Mouse (Mus musculus): Measurements from ENCODE around the gene Kpnb1. TPM values are rescaled to one million over a fixed set of nuclear protein-coding genes. Genes with fewer than 3 reads are reported as not detected.
"Not testable (repeated sequence)": the region's sequence is repeated elsewhere in the genome, so short reads cannot be mapped to it uniquely, and the experiment has no call there.

Kpnb1 gene
- 100 to 1,000 TPM; 121 to 122 TPM for total RNA-seq (2021)

- DNase-seq (ENCODE audit: extremely low spot score in 1 of 2, low spot score in 2 of 2): peak; percentile 98 to 100
- intact Hi-C loops (cut with DNase I): no loop called here
Observed at GRCm38 (mm10) chr11:97187764-97188642, at the start of gene Kpnb1. Kpnb1 (minus strand) TSS chr11:97187881.

GRCm38 (mm10) chr11:97232436-97232835 lies 44.8 kb upstream of the Kpnb1 start:
- intact Hi-C loops (cut with DNase I): no loop called here
- DNase-seq (ENCODE audit: extremely low spot score in 1 of 2, low spot score in 2 of 2): no peak

DNA sequence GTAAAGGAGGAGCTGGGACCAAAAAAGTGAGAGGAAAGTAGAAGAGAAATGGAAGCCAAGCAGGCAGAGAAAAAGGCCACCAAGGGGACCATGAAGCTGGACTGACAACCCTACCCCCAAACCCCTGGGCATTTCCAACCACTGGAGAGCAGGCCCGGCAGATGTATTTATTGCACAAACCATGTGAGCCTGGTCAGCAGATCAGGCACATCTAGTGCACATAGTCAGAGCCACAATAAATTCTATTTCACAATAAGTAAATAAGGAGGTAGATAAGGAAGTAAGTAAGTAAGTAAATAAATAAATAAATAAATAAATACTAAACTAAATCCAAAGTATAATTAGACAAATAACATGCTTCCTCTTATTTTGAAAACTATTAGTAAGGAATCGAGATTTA lies 41.7 kb upstream of the Kpnb1 start:
- DNase-seq (ENCODE audit: extremely low spot score in 1 of 2, low spot score in 2 of 2): no peak
- intact Hi-C loops (cut with DNase I): no loop called here

DNA sequence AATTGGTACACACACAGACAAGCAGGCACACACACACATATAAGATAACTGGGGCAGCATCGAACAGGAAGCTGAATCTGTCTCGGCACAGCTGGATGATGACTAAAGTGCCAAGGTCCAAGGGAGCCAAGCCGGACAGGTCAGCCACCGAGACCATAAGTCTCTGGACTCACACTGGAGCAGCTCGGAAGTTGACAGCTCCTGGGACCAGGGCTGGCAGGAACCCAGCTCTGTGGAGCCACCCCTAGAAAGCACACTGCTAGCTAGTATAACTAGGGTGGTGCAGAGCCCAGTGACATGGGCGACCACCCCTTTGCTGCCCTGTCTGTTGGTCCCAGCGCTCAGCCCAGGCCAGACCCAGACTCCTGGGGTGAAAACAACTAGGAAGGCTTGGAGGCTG lies 41.3 kb upstream of the Kpnb1 start:
- DNase-seq (ENCODE audit: extremely low spot score in 1 of 2, low spot score in 2 of 2): no peak
- intact Hi-C loops (cut with DNase I): no loop called here

DNA sequence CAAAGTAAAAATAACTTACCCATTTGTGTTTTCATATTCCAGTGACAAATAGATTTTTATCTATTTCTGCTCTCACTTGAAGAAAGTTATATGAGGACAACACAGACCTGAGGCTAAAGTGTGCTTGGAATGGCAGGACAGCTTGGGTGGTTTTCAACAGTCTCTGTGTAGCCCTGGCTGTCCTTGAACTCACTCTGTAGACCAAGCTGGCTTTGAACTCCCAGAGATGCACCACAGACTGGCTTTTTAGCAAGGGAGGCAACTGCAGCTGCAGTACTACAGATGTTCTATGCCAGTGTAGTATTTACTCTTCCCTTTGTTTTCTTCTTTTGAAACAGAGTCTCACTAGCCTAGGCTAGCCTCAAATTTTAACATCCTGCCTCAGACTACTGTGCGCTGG lies 38.5 kb upstream of the Kpnb1 start:
- no peak for DNase-seq (ENCODE audit: extremely low spot score in 1 of 2, low spot score in 2 of 2)
- intact Hi-C loops (cut with DNase I): no loop called here

GRCm38 (mm10) chr11:97223485-97223884 lies 35.8 kb upstream of the Kpnb1 start:
- DNase-seq (ENCODE audit: extremely low spot score in 1 of 2, low spot score in 2 of 2): no peak
- intact Hi-C loops (cut with DNase I): no loop called here

GRCm38 (mm10) chr11:97221611-97222010 lies 33.9 kb upstream of the Kpnb1 start:
- intact Hi-C loops (cut with DNase I): no loop called here
- no peak for DNase-seq (ENCODE audit: extremely low spot score in 1 of 2, low spot score in 2 of 2)

DNA sequence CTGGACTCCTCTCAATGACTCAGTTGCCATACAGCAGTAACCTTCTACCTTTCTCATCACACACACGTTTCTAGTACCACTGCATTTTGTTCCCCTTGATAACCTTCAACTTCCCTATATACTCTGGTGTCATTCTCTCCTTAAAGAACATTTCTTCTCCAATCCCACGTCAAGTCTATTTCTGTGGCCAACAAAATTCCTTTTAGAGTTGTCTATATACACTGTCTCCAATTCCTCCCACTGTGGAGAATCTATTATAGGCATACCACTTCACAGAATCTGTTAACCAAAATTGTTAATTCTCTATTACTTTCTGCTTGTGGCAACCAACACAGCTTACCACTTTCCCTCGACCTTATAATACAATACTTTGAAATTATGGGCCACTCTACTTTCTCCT lies 32.5 kb upstream of the Kpnb1 start:
- intact Hi-C loops (cut with DNase I): no loop called here
- DNase-seq (ENCODE audit: extremely low spot score in 1 of 2, low spot score in 2 of 2): no peak

DNA sequence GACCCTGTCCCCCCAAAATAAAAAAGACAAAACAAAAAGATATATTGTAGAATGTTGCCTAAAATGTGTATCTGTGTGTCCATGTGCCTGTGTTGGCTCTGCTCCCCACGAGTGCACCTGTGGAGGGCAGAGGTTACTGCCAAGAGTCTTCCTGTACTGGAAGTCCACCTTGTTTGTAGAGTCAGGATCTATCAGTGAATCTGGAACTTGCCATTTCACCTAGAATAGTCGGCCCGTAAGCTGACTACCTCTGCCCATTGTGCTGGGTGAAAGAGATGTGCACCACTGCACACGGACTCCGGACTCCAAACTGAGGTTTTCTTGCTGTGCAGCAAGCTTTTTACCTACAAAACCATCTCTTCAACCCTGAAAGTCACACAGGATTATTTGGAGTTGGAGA lies 26.7 kb upstream of the Kpnb1 start:
- intact Hi-C loops (cut with DNase I): no loop called here

GRCm38 (mm10) chr11:97210728-97211400 lies 23.2 kb upstream of the Kpnb1 start:
- intact Hi-C loops (cut with DNase I): no loop called here
- no peak for DNase-seq (ENCODE audit: extremely low spot score in 1 of 2, low spot score in 2 of 2)

More for the DNA sequence above, 26.7 kb upstream of the Kpnb1 start:
- no peak for DNase-seq (ENCODE audit: extremely low spot score in 1 of 2, low spot score in 2 of 2)

DNA sequence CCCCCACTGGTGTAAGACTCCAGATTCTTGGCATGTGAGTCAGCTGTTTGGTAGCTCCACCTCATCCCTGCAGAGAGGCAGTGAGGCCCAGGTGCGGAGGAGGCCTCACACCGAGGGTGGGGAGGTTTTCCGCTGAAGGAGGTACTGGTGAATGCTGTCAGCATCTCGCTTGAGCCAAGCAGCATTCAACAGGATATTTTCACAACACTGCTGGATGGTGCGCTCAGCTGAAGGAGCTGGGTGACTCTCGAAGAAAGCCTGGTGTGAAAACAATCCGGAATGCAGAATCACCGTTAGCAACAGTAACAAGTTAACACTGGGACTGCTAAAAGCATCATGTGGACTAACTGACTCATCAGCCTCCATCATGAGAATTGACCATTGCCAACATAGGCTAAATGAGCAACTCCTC lies 19.3 kb upstream of the Kpnb1 start:
- DNase-seq (ENCODE audit: extremely low spot score in 1 of 2, low spot score in 2 of 2): peak in 1 of 2 experiments; percentile 43
- intact Hi-C loops (cut with DNase I): no loop called here

GRCm38 (mm10) chr11:97199519-97199918 lies 11.8 kb upstream of the Kpnb1 start:
- DNase-seq (ENCODE audit: extremely low spot score in 1 of 2, low spot score in 2 of 2): no peak
- intact Hi-C loops (cut with DNase I): no loop called here

DNA sequence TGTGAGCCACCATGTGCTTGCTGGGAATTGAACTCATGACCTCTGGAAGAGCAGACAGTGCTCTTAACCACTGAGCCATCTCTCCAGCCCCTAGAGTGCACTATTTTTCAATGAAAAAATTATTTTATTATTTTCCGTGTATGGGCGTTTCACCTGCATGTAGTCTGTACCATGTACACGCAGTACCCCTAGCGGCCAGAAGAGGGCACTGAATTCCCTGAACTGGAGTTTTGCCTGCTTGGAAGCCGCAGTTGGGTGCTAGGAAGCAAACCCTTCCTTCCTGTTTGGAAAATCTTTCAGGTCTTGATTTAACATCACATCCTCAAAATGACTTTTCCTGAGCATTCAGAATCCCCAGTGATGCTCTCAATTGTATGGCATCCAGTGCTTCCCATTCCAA lies 10.9 kb upstream of the Kpnb1 start:
- DNase-seq (ENCODE audit: extremely low spot score in 1 of 2, low spot score in 2 of 2): peak in 1 of 2 experiments; percentile 44
- intact Hi-C loops (cut with DNase I): no loop called here

DNA sequence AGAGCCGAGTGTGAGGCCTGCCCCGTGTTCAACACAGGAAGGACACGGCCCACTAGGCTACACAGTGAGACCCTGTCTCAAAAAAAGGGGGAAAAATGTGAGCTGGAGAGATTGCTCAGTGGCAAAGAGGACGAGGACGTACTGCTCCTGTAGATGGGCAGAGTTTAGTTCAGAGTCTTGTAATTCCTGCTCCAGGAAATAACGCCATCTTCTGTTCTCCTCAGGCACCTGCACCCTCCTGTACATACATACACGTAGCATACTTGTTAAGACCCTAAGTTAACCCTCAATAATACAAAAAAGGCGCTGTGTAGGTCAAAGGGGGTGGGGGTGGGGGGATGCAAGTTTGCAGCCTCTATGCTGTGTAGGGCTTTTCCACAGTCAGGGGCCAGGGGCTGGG lies 9.3 kb upstream of the Kpnb1 start:
- intact Hi-C loops (cut with DNase I): no loop called here
- no peak for DNase-seq (ENCODE audit: extremely low spot score in 1 of 2, low spot score in 2 of 2)

- intact Hi-C loops (cut with DNase I): no loop called here
- no peak for DNase-seq (ENCODE audit: extremely low spot score in 1 of 2, low spot score in 2 of 2)
Observed at GRCm38 (mm10) chr11:97196541-97196940, 8.9 kb upstream of the Kpnb1 start.

GRCm38 (mm10) chr11:97192621-97192951 lies 4.9 kb upstream of the Kpnb1 start:
- no peak for DNase-seq (ENCODE audit: extremely low spot score in 1 of 2, low spot score in 2 of 2)
- intact Hi-C loops (cut with DNase I): no loop called here

DNA sequence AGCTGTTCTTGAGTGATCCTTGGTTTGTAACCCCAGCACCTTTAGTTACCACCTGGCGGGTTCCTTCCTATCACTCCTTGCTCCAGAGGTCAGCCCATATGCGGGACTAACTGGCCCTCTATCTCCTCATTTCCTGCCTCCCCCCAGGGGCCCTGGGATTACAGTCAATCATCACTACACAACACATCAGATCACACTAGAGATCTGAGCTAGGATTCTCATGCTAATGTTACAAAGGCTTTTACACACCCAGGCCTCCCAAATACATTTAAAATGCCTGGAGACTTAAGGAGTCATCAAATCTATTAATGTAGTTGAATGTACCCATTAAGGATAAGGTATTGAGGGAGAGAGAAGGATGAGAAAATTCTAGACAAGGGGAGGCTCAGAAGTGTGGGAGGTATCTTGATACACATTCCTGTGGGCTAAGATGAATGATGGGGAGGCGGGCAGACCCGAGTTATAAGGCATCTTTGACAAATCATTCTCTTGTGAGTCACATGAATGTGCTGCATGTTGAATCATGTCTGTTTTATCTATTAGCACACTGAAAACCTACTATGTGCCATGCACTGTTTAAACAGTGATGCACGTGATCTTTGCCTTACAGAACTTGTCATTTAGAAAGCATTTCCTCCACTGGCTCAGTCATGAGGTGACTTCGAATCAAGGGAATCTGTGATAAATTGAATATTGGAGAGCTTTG lies 4.4 kb upstream of the Kpnb1 start:
- intact Hi-C loops (cut with DNase I): no loop called here
- no peak for DNase-seq (ENCODE audit: extremely low spot score in 1 of 2, low spot score in 2 of 2)

DNA sequence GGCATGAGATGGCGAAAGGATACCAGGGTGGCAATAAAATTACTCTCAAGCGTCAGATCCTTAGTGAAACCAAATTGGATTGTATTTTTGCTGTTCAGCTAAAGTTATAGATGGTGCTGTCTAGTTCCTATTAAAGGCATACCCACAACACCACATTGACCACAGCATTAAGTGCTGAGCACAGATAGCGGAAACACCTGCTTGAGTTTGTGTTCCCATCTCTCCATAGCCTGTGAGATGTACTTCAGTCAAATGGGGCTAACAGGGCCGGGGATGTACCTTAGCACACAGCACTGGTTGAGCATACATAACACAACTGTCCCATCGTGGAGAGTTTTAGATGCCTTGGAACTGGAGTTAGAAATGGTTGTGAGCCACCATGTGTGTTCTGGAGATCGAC lies 3.3 kb upstream of the Kpnb1 start:
- DNase-seq (ENCODE audit: extremely low spot score in 1 of 2, low spot score in 2 of 2): no peak
- intact Hi-C loops (cut with DNase I): no loop called here

DNA sequence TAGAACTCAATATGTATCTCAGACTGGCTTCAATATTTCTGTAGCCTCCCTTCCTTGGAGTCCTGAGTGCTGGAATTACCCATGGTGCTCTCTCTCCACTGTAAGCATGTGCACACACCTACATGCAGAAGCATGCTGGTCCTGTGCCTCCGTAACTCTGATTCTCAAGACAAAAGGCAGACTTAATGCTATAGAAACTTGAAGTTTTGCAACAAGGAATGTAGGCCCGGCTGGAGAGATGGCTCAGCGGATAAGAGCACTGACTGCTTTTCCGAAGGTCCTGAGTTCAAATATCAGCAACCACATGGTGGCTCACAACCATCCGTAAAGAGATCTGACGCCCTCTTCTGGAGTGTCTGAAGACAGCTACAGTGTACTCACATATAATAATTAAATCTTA lies 2.0 kb upstream of the Kpnb1 start:
- intact Hi-C loops (cut with DNase I); DNase-seq (ENCODE audit: extremely low spot score in 1 of 2, low spot score in 2 of 2): not testable (repeated sequence)

DNA sequence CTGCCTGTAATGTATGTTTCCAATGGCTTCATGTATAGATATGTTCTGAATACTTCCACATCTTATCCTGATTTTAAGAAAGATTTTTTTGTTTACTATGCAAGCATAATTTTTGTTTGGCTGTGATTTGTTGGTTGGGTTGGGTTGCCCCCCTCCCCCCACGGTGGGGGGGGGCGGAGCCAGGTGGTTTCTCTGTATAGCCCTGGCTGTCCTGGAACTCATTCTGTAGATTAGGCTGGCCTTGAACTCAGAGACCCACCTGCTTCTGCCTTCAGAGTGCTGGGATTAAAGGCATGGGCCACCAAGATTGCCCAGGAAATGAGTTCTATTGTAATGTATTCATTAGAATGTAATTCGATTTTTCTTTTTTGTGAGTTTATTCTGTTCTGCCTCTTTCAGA lies 1.6 kb upstream of the Kpnb1 start:
- DNase-seq (ENCODE audit: extremely low spot score in 1 of 2, low spot score in 2 of 2): no peak
- intact Hi-C loops (cut with DNase I): no loop called here

Data from left cerebral cortex, postnatal 10 days (tissue).